Mouse (Mus musculus) spleen, adult 12 weeks (tissue): ENCODE measurements around the gene Dop1b.

ENCODE experiments used
- DNase-seq: peaks from one replicate; pipeline ENCODE4 v3.0.0; 2022; ENCODE audit warnings: low spot score

Gene Dop1b

GRCm38 (mm10) chr16:93712966-93713365, 1.3 kb downstream of the Dop1b start:
- no peak for DNase-seq

GRCm38 (mm10) chr16:93714426-93714825, 2.7 kb downstream of the Dop1b start:
- DNase-seq: peak; percentile 19

- DNase-seq: no peak
Observed at GRCm38 (mm10) chr16:93715826-93716225, 4.1 kb downstream of the Dop1b start.

- peak; percentile 59 for DNase-seq
Observed at GRCm38 (mm10) chr16:93717299-93717703, 5.6 kb downstream of the Dop1b start.

- no peak for DNase-seq
Observed at GRCm38 (mm10) chr16:93721771-93722170, 10.1 kb downstream of the Dop1b start.

- no peak for DNase-seq
Observed at GRCm38 (mm10) chr16:93722476-93722875, 10.8 kb downstream of the Dop1b start.

GRCm38 (mm10) chr16:93725417-93726144, 13.9 kb downstream of the Dop1b start:
- no peak for DNase-seq

GRCm38 (mm10) chr16:93726186-93726585, 14.5 kb downstream of the Dop1b start:
- no peak for DNase-seq

- DNase-seq: no peak
Observed at GRCm38 (mm10) chr16:93728676-93729075, 17.0 kb downstream of the Dop1b start.

GRCm38 (mm10) chr16:93729801-93730721, 18.4 kb downstream of the Dop1b start:
- DNase-seq: no peak

- DNase-seq: no peak
Observed at GRCm38 (mm10) chr16:93731310-93731709, 19.6 kb downstream of the Dop1b start.

GRCm38 (mm10) chr16:93732875-93733569, 21.3 kb downstream of the Dop1b start:
- DNase-seq: no peak

GRCm38 (mm10) chr16:93739251-93739650, 27.5 kb downstream of the Dop1b start:
- no peak for DNase-seq

GRCm38 (mm10) chr16:93742903-93743302, 31.2 kb downstream of the Dop1b start:
- no peak for DNase-seq

GRCm38 (mm10) chr16:93744049-93744490, 32.4 kb downstream of the Dop1b start:
- peak; percentile 14 for DNase-seq

- DNase-seq: peak; percentile 20
Observed at GRCm38 (mm10) chr16:93744804-93745340, 33.2 kb downstream of the Dop1b start.

- DNase-seq: no peak
Observed at GRCm38 (mm10) chr16:93746397-93746796, 34.7 kb downstream of the Dop1b start.

GRCm38 (mm10) chr16:93746957-93747356, 35.3 kb downstream of the Dop1b start:
- no peak for DNase-seq

- DNase-seq: no peak
Observed at GRCm38 (mm10) chr16:93747421-93747820, 35.7 kb downstream of the Dop1b start.

- DNase-seq: no peak
Observed at GRCm38 (mm10) chr16:93749147-93749910, 37.6 kb downstream of the Dop1b start.

- no peak for DNase-seq
Observed at GRCm38 (mm10) chr16:93750464-93750863, 38.8 kb downstream of the Dop1b start.
